Mouse (Mus musculus): ENCODE measurements around the gene Mroh3. TPM values are rescaled to one million over a fixed set of nuclear protein-coding genes. Genes with fewer than 3 reads are reported as not detected.

The Mroh3 gene
- total RNA-seq (2023) = not detected

GRCm38 (mm10) chr1:136212803-136213202 lies at the start of gene Mroh3:
Gene Mroh3, minus strand, starts transcription at chr1:136212828.

GRCm38 (mm10) chr1:136260635-136261238 lies 48.1 kb upstream of the Mroh3 start, which contains the start of gene Gpr25:
Gene Gpr25, minus strand, starts transcription at chr1:136260873.

GRCm38 (mm10) chr1:136233892-136234594 lies 21.4 kb upstream of the Mroh3 start, which contains the start of gene Inava:
Gene Inava, minus strand, starts transcription at chr1:136234264.

Other genes starting within 250 kb of the Mroh3 start
- gene Igfn1, start 206.5 kb downstream of the Mroh3 start, total RNA-seq (2023) = not detected
- gene Tmem9, start 204.7 kb downstream of the Mroh3 start, total RNA-seq (2023) = 1 to 10 TPM; 1.7 to 1.9 TPM
- gene Ascl5, start 162.0 kb downstream of the Mroh3 start, total RNA-seq (2023) = not detected
- gene Cacna1s, start 160.1 kb downstream of the Mroh3 start, total RNA-seq (2023) = 1 to 10 TPM in 1 of 2 experiments, under 1 TPM in 1; 0.34 to 1.3 TPM
- 100 to 1,000 TPM in 1 of 2 experiments, 10 to 100 TPM in 1; 86.5 to 111 TPM for gene Kif21b, start 81.4 kb downstream of the Mroh3 start, total RNA-seq (2023)
- not detected for gene Inava, start 21.4 kb upstream of the Mroh3 start, total RNA-seq (2023)
- not detected for gene Gpr25, start 48.0 kb upstream of the Mroh3 start, total RNA-seq (2023)
- gene Camsap2, start 133.3 kb upstream of the Mroh3 start, total RNA-seq (2023) = 10 to 100 TPM; 29.7 to 31.1 TPM
- gene Ddx59, start 202.4 kb upstream of the Mroh3 start, total RNA-seq (2023) = 10 to 100 TPM; 12.5 to 13.4 TPM

All from monocyte, adult 59 days (primary cell).